Mouse (Mus musculus): Measurements from ENCODE around the gene Poldip2.

DNA sequence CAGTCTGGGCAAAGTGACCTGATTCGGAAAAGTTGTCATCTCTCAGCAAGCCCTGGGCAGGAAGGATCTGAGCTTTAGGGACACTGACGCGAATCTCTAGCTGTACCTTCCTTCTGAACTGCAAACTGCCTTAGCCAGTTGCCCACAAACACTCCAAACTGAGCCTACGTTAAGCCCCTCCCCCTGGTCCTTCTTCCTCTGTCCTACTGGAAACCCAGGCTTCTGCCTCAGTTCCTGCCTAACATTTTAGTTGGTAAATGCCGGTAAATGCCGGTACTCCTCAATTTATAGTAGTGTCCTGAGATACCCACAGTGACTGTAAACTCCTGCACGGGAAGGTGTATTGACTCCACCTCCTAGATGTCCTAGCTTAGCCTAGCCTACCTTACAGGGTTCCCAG, 28.4 kb upstream of the Poldip2 start:
- TF ChIP-seq CTCF (IDR thresholded peaks at IDR 0.05; ENCODE audit: control insufficient read depth, insufficient read depth, insufficient replicate concordance, low read depth, low read length) (no peak), POLR2A (IDR thresholded peaks at IDR 0.05; ENCODE audit: control insufficient read depth, low read depth, low read length) (no peak)
